Mouse (Mus musculus): ENCODE results near the gene Tuba4a.

Gene Tuba4a

DNA sequence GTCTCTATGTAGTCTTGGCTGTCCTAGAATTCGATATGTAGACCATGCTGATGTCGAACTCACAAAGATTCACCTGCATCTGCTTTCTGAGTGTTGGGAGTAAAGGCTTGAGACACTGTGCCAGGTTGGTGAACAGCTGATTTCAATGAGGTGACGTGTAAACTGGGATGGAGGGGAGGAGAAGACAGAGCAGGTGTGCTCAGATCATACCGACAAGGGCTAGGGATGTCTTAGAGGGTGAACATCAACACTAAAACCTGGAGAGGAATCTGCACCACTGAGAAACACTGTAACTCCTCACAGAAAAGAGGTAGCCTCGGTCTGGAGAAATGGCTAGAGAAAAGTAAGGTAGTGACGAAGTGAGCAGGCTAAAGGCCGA, 51.6 kb downstream of the Tuba4a start:
- no peak for DNase-seq (ENCODE audit: low read depth, low spot score)

All from brain, adult 2 months (tissue).